Mouse (Mus musculus) A20 (cell line): ENCODE results near the gene Gm3448.
"Not testable (repeated sequence)": the region's sequence is repeated elsewhere in the genome, so short reads cannot be mapped to it uniquely, and the experiment has no call there.

ENCODE experiments used
- DNase-seq: peaks from one replicate; pipeline ENCODE4 v3.0.0-alpha.2; 2011; ENCODE audit warnings: low read depth, low spot score

The Gm3448 gene

DNA sequence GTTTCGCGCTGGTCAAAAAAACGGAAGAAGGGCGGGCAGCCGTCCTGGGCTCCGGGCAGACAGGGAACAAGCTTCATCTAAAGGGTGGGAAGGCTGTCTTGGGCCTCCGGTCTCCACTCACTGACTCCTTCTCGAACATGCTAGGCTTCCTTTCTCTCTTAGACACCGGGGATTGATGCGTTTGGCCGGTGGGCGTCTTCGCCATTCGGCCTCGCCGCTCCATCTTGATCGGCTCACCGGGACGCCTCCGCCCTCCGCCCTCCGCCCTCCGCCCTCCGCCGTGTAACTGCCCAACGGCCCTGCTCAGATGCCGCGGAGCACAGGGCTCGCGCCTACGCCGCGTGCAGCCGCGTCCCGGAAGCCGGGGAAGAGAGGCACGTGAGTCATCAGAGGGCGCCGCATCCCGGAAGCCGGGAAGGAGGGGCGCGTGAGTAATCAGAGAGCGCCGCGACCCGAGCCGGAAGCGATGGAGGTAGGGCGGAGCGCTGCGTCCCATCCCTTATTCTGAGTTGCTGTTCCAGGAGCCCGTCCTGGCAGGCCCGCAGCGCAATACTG is at the start of gene Gm3448, which contains the start of the genes Ermard and Tcte3:
Gene Gm3448, minus strand, starts transcription at position 363 of the 555 bp plus-strand sequence.
Gene Ermard, plus strand, starts transcription at position 34 of the 555 bp plus-strand sequence.
Gene Tcte3, minus strand, starts transcription at position 314 of the 555 bp plus-strand sequence.
- DNase-seq: not testable (repeated sequence)

DNA sequence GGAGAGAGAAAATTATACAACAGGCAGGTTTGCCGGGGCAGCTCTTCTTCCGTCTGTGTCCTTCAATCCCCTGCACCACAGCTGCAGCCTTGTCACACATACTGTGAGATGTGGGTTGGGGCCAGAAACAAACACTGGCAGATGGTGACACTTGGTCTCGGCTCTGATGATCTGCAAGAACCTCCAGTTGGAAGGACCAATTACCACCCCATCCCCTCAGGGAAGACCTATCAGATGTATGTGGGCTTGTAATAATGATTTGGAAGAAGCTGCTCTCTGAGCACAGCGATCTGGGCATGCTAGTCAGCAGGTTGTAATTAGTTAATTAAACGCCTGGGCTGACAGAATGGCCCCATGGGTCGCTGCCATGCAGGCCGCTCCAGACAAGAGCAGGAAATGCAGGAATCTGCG is 47.3 kb upstream of the Gm3448 start:
- no peak for DNase-seq

DNA sequence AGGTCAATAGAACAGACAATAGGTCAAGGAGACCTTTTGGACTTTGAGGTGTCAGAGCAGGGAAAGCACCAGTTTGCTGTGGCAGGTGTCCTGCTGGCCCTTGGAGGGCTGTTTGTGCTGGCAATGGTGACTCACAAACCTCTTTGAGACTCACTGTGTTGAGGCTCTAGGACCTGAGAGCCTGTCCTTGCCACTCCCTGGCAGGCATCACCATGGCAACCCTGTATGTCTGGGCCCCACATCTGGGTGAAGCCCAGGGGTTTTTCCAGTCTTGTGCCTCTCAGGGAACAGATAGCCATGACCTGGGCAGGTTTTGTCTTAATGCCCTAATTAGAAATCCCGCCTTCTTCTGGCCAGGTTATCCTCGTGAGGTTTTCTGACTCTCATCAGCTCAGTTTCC is 46.8 kb upstream of the Gm3448 start:
- DNase-seq: peak; percentile 15

DNA sequence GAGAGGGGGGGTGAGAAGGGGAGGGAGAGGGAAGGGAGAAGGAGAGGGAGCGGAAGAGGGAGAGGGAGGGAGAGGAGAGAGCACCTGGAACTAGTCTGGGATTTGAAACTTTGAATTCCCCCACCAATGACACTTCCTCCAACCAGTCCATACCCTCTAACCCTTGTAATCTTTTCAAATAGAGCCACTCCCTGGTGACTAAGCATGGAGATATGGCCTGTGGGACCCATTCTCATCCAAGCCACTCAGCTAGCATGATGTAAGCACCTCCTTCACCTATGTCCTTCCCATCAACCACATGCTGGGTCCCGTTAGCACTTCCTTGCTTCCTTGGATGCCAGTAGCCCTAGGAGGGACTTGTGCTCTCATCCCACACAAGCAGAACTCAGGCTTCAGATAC is 43.7 kb upstream of the Gm3448 start:
- DNase-seq: no peak

DNA sequence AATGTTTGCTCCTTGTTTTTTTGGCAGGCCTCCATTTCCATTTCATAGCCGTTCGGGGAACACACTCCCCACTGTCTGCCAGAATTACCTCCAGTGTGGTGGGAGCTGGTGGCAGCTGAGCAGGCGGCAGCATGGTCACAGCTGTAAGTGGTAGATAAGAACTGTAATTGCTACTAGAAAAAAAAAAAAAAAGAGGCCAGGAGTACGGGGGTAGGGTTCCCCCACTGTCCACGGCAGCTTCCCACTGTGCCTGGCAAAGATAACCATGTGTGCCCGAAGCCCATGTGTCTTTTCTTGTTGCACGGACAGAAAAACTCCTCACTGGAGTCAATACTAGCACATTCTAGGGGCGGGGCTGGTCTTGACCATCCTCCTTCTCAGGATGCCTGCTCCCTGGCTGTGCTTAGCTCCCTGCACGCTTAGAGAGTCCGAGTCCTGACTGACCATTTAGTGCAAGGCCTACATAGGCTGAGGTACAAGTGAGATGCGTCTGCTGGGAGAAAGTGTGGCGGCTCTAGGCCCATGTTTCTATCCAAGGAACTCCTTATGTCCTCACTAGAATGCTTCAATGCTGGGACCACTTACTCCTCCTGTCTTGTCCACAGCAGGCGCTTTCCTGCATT is 43.0 kb upstream of the Gm3448 start:
- no peak for DNase-seq

DNA sequence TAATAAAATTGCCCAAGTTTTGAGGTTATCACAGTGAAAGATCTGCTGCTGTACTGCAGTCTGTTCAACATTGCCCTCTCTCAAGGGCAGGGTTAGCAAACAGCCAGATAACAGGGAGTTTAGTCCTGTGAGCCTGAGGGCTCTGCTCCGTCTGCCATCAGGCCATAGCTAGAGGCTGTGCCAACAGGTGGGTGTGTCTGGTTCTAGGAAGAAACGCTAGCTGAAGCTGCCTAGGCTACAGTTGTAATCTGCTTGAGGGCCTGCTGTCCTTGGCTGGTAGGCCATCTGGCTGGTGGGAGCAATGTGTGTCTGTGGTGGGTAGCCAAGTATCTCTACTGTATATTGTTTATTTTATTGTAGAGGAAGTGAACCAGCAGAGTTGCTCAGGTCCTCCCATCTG is 36.2 kb upstream of the Gm3448 start:
- DNase-seq: no peak

DNA sequence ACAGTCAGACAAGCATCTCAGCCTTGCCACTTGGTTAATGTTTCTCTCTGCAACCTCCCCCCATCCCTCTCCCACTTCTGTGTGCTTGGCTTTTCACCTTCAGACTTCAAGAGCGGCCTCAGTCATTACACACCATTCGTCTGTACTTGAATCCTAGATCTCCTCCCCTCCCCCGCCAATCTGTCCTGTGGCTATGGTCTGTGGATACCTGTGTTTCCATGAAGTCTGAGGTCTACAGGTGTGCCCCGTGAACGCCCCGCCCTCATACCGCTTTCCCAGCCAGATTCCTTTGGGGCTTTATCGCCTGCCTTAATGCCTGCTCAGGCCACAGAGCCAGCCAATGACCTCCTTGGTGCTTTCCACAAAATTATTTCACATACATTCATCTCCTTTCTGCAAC is 33.7 kb upstream of the Gm3448 start:
- no peak for DNase-seq

DNA sequence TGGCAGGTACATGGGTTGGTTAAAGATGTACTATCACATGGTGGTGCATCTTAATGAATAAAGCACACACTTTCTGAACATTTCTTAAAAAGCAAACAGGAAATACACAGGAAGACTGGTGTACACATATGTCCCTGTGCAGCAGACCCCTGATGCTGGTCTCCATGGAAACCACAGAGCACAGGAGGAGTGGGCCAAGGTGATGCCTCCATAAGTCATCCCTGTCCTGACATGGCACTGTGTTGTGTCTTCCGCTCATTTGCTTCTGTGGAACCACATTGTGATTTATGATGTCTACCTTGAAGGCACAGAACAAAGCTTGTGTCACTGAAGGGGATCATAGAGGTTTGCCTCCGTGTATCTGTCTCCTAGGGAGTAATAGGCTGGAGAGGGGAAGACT is 30.9 kb upstream of the Gm3448 start:
- DNase-seq: no peak

DNA sequence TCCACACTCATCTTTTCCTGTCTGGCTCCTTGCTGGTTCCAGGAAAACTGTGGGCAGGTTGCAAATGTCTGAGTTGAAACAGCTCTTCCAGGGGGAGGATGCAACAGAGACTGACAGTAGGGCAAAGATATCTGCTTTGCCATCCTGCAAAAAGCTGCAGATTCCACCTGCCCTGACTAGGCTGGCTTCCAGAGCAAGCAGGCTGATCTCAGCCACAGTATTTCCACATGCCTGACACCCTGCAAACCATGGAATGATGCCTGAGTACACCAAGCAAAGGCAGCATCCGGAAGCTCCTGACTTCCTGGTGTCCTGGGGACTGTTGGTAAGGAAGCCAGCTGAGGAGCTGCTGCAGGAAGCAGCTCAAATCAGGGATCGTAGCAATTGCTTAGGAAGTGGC is 27.8 kb upstream of the Gm3448 start:
- no peak for DNase-seq

DNA sequence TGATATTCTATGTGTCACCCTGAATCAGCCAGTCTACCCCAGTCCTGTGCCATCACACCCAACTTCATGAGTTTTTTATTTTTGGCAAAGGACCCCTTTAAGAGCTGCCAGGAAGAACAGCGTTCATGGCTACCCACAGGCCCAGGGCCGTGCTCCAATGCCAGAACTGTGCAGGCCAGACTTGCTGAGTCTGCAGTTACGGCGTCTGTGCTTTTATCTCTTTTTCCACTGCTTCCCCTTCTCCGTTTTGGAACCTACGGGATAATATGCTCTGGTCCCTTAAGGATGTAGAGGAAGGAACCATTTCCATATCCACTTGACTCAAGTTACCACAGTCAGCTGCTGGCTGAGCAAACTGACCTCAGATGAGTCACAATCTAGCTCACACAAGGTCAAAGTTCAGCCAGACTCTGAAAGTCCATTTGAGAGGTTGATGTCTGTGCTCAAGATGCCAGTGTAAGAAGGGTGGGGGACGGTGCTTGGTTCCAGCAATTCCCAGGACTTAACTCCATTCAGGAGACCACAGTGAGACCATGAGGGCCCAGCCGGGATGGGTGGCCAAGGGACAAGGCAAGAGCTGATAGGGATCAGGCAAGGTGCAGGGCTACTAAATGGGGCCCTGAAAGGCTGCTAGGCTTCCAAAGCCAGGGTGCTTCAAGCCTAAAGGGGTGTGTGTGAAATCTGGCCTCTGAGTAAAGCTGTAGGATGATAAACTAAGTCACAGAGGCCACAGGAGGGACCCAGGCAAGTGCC is 26.9 kb upstream of the Gm3448 start:
- no peak for DNase-seq

DNA sequence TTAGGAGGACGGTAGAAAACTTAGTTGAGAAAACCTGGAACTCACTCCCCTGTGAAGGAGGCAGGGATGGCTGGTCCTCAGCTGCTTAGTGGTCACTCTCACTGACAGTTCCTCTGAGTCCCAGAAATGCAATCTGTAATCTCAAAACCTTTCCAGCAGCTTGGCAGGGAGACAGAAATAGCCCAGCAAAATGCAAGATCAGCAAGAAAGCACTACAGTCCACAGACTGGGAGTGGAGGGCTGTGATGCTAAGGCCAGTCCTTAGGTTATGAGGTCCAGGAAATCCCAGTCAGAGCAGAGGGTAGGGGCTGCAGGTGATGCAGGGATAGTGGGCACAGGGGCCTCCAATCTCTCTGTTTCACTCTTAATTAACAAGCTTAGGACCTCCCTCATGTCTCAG is 25.6 kb upstream of the Gm3448 start:
- DNase-seq: no peak

DNA sequence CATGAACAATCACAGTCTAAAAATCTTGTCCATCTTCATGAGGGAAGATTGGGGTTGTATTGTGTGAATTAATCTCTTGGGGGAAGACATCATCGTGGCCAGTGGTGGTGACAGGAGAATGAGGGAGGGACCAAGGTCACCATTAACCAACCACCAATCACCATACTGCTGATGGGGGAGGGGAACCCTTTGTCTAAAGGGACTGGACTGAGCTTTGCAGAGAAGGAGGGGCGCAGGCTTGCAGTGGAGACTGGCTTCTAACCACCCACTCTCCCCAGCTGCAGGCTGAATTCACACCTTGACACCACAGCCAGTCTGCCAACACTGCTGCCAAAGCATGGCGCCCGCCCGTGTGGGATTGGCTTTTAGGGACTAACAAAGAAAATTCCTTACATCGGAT is 24.7 kb upstream of the Gm3448 start:
- no peak for DNase-seq

DNA sequence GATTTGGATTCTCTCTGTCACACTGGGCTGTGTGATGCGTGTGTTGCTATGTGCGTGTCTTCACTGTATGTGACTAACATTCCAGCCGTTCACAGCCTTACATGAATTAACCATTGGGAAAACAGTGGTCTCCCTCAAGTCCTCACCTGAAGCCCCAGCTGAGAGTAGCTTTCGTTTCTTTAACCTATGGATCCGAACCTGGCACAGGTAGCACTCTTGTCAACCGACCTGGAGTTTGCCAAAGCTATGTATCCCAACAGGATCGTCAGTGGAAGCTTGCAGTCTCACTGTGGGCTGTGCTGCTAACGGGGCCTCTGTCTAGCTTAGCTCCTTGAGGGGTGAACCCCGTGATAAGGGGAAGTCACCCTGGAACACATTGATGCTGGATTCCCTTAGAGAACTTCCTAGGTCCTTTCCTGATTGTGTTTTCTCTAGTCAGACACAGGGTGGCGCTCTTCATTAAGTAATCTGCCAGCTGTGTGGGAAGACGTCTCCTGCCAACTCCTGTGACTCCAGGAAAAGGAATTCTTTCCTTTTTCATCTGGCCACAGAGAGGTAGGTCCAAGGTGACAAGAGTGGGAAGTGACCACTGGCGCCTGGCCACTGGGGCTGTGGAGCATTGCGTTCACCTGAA is 24.2 kb upstream of the Gm3448 start:
- DNase-seq: peak; percentile 40

DNA sequence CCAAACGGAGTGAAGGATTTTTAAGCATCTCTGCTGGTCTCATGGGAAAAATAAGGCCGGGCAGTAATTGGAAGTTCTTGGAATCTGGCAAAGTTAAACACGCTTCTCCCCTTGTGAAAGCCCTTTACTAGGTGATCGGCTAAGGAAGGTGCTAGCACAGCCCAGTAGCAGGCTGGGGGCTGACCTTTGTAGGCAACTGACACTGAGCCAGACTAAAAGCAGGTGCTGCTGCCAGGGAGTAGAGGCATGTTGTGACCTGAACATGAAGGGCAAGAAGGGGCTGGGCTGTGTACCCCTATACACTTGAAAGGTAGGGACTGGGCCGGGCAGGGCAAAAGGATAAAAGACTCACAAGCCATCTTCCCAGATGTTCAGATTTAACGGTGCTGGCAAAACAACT is 19.0 kb upstream of the Gm3448 start:
- no peak for DNase-seq

DNA sequence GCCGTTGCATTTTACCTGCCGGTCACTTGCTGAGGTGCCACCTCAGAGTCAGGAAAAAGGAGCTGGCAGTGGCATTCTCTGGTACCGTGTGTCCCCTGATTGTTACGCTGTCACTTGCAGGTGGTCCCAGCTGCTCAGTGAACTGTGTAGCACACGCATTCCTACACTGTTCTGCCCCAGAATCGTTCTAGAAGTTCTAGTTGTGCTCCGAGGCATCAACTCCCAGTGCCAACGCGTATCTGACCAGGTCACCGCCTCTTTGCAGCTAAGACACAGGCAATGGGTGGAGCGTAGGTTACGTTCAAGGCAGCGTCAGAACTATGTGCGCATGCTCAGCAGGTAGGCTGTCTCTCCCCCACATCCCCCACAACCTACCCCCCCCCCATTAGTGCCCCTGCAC is 18.3 kb upstream of the Gm3448 start:
- DNase-seq: no peak

DNA sequence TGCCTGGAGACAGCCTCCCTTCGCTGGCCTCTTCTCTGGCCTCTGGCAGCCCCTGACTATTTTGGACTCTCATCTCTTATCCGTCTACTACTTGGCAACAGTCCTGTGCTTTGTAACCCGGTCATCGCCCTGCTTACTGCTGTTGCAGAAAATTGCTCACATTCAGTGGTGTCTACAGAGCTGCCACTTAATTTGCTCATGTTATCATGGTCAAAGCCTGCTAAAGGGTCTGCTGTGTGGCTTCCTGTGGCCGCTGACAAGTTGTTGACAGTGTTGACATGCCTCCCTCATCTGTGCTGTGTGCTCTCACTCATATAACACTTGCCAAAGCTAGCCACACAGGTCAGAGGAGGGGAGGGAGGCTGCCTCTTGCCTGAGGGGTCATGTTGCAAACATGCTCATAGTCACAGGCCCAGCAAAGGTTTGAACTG is 16.8 kb upstream of the Gm3448 start:
- DNase-seq: no peak

DNA sequence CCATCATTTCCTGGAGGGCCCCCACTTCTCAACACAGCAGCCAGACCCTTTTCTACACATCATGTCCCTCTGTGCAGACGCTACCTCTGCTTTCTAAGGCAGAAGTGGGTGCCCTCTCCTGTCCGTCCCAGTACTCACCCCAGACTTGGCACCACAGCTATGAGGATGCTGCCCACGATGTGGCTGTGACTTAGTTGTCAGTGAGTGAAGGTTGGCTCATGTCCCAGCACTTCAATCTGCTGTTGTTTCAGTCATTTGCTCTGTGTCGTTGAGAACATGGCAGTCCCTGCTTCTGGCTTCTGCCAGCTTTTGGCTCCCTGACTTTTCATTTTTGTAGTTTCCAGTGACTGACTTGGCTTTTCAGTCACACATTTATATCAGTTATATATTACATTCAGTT is 14.6 kb upstream of the Gm3448 start:
- no peak for DNase-seq

DNA sequence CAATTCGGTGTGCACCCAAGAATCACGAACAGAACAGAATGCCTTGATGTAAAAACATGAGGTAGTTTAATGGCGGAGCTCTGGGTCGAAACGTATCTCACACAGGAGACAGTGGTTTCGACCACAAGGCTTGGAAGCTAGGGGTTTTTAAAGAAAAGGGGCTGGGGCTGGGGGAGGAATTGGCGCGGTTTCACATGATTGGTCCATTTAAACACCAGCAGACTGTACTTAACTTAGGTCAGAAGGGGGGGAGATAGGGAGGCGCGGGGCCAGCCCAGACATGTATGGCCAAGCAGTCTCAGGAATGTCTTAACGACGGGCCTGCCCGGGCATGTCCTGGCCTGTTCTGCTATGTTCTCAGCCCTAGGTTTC is 12.5 kb upstream of the Gm3448 start:
- not testable (repeated sequence) for DNase-seq

DNA sequence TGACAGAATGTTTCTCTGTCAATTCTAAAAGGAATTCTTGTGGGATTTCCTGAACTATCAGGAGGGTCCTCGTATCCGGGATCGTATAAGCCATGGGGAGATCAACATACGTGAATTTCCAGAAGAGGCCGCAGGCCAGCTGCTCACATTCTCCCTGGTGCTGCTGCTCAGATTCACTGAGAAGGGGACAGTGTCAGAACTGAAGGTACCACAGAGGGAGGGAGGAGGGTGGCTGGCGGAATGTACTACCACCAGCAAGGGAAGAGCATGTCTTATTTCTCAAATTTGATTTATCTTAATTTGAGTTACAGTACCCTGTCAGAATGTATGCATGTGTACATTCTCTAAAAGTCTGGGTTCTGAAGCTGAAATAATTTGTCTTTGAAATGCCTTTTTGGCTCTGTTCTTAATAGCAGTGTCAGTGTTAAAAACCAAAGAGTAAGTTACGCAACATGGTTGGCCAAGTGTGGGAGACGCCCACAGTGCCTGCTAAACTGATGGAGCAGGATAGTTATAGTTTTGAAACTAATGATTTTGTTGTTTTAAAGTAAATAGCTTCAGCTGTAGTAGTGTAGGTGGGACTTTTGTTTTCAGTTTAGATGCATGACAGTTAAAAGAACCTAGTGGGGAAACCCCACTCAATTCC is 12.0 kb upstream of the Gm3448 start:
- not testable (repeated sequence) for DNase-seq

DNA sequence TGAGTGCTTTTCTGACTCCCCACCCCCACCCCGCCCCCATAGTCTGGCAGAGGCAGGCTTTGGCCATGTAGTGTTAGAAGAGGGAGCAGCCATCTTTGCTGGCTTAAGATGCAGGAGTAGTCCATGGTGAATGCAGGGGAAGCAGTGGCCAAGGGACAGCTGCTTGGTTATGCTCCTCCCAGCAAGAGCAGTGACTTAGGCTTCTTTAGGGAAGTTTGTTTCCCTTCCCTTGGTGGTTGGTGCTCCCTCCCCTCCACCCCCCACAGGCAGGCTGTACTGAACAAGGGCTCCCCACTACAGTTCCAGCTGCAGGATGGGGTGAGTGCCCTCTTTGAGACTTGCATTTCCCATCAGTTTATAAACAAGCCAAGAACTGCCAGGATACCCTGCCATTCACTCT is 11.4 kb upstream of the Gm3448 start:
- not testable (repeated sequence) for DNase-seq

DNA sequence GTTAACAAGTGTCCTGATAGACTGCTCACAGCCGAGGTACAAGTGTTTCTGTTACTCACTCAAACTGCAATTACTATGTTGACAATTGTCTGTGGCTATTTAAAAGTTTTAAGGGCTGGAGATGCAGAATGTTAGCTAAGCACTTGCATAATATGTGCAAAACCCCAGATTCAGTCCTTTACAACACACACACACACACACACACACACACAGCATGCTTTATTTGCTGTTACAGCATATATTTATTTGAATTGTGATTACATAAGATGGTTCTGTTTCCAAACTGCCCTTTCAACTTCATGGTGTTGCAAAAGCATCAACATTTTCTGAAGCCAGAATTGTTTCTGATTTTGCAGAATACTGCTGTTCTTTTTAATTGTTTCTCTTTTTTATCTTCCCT is 9.0 kb upstream of the Gm3448 start:
- not testable (repeated sequence) for DNase-seq

DNA sequence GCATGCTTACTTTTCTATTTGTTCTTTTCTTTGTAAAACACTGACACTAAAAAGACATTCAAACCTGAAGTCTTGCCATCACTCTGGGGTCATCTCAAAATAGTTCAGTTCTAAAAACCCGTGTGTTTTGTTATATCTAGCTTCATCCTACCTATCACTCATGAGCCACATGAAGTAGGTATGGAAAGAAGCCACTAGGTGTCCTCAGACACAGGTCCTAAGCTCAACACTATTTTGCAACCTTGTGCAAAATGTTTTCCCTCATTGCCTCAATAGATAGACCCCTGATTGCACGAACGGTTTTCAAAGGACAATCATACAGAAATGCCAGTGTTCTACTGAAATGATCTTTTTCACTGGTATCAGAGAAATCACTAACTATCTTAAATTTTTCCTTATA is 882 bp downstream of the Gm3448 start:
- DNase-seq: not testable (repeated sequence)
